Mouse (Mus musculus): ENCODE measurements at regions not wholly inside any gene's neighbourhood (a gene's known extent, or its start where the extent isn't known, plus 50 kb on each side); places are given as distances from the start of the nearest gene placed in this dataset.

DNA sequence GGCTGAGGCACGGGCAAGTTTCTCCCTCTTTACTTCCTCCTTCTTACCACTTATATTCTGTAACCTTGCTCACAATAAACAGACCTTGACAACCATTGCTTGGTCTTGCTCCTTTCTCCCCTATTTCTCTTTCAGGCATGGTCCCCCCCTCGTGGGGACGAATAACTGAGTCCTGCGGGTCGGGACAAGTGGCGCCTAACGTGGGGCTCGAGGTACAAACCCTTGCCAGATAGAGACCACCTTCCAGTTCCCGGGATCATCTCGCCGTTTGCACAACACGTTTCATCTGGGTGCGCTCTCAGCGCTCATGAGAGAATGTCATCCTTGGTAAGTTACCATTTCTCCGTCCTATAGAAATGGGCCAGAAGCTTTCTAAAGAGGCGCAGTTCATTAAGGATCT, 79.6 kb upstream of the Foxn3 start:
- no peak for DNase-seq

DNA sequence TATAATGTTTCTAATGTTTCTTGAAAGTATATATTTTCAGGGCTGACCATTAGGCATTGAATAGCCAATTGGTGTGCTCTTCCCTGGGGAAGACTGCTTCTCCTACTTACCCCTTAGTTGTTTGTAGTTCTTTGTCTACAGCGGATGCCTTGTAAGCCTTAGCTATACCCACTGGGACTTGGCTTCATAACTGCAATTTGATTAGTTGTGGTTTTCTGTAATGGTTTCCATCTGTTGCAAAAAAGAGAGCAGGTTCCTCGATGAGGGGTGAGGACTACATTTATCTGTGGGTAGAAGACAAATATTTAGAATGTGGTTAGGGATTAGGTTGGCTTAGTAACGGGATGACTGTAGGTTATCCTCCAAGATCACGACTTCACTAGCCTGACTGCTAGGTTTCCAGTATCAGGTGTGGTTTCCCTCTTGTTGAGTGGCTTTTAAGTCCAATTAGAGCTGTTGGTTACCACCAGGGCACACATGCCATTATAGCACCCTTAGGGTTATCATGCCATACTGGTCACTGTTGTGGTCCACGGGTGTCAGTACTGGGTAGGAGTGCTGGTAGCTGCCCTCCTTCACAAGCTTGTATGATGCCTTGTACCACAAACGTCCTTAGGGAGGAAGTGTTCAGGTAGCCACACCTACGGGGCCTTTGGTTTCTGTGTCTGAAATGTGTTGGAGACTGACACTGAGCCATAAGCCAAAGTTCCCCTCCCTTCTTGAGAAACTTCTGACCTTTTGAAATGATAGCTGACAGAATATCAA, 78.9 kb upstream of the Foxn3 start:
- no peak for DNase-seq

DNA sequence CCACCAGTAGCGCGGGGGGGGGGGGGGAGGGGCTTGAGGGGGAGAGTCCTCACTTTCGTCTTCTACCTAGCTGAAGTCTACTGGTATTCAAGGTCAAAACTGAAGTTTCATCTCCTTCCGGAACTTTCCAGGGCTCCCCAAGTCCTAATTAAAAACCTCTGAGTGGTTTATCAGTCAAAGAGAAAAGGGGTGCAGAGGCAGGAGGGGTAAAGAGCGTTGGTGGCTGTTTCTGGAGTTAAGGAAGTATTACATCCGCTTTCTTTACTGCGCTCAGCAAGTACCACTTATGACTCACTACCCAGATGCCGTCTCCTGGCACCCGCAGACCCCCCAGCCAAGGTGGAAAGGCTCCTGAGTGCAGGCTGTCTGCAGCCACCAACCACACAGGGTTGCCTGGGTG, 77.9 kb upstream of the Foxn3 start:
- peak; percentile 32 for DNase-seq

DNA sequence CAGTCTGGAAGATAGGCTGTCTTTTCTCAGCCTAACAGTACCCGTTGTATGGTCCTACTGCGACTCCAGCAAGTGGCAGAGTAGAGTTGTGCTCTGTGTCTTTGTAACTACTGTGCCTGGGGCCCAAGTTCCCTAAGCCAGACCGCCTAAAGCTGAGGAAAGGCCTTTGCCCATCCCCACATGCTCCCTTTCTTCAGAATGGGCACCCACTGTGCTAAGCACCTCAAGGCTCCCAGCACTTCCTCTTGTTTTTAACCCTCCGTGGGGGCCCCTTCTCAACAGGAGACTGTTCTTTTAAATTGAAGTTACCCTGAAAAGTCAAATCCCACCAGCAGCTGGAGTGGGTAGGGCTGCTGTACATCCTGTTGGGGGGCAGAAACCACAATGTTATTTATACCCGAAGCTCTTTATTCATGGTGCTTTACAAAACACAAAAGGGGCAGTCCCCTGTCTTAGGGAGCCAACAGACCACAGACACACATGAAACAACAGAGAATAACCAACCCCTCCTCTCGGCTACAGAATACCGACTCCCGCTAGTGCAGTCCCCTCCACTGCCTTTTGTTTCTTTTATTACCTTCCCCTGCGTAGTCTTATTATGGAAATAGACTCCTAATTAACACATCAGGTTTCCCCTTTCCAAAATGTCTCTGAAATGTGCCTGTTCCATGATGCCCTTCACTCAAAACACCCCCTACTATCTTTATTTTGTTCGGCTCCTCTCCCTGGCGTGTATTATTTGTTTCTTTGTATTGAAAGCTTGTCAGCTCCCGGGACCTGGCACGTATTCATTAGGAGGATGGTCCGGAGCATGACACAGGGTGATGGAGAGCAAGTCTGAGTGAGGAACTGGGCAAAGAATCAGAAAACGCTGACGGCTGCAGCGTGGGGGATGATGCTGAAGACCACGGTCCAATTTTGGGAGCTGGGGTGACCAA, 77.1 kb upstream of the Foxn3 start:
- no peak for DNase-seq

DNA sequence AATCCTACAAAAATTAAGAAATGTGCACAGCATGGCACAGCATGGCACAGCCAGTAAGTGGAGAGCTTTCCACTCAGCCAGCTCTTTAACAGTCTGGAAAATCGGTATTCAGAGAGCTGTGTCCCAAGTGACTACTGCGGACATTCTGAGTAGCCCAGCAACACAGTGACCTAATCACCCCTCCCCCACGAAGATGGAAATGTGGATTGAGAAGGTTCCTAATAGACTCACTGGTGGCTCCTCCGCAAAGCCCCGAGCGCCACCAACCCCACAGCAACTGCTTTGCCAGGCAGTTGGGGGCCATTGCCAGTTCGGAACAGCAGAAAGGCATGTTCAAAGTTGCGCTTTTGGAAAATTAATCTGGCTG, 76.4 kb upstream of the Foxn3 start:
- DNase-seq = no peak

DNA sequence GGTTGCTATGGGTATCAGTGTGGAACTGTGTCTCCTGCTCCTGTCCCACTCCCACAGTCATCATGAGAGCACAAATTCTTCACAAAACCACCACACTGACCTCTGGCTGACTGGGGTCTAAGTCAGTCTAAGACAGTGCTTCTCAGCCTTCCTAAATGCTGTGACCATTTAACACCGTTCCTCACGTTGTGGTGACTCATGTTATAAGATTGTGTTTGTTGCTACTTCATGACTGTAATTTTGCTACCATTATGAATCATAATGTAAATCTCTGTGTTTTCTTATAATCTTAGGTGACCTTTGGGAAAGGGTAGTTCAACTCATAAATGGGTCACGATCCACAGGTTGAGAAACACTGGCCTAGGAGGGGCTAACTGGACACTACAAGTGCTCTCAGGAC, 75.7 kb upstream of the Foxn3 start:
- DNase-seq = no peak

DNA sequence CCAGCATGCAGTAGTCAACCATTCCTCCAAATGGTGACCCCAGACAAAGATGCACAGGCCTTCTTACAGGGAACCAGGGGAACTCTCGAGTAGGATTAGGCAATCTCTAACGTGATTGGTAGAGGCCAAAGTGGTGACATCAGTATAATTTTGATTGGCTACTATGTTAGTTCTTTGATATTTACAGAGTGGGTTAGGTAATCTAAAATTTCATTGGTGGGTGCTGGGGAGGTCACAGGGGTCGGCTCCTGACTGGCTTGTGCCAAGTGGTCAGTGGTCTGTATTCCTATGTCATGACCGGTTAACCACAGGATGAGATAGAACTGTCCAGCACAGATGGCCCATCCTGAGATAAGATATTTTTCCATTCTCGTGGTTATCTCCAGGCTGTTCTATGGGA, 74.6 kb upstream of the Foxn3 start:
- no peak for DNase-seq

DNA sequence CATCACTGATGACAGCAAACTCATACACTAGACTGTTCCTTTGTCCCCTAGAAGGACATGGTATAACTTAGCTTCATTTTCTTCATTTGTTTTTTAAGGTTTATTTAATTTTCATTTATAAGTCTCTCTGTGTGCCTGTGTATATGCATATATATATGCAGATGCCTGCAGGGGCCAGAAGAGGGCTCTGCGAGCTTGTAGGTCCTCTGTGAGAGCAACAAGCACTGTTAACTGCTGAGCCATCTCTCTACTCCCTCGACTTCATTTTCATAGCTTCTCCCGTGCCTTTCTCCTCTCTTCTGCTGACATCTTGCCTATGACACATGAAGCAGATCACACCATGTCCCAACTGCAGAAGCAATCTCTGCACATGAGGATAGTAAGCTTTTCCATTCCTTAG, 72.9 kb upstream of the Foxn3 start:
- no peak for DNase-seq

DNA sequence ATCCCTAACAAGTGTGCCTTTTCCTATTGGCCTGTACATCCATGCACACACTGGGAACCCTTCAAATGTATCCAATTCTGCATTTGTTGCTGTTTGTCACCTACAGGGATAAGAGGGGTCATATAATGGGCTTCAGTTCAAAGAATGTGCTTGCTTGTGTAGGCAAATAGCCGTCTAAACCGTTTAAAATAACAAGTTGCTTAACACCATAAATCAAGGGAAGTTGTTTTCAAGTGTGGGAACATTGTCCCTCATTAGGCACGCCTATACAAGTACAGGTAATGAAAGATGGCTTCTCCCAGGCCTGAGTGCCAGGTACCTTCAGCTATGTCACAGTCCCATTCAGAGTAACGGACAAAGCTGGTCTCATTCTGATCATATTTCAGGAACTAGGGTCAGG, 72.0 kb upstream of the Foxn3 start:
- DNase-seq = no peak

DNA sequence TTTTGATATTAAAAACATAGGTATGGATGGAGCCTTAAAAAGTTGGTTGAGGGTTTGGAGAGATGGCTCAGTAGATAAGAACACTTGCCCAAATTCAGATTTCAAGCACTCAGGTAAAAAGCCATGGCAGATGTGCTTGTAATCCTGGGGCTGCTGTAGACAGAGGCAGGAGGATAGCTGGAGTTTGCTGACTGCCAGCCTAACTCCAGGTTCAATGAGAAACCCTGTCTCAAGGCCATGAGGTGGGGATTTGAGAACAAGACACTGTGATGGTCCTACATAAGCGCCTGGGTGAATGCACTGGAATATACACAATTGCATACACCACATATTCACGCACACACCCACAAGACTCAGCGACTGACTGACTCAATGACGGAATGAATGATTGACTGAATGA, 71.3 kb upstream of the Foxn3 start:
- no peak for DNase-seq

DNA sequence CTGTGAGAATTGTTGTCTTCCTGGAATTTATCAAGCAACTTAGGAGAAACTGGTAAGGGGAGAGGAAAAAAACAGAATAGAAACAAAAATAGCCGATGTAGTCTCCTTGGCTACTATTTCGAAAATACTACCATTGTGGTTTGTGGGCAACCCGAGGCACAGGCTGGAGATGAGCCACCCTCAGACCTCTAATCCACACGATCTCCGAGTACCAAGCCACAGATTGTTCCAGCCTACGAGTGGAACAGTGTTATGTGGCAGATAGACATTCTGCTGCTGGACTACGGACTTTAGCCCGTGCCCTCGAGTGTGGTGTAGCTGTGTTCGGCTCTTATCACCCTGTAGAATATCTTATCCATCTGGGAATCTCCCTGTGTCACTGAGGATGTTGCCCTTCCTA, 70.3 kb upstream of the Foxn3 start:
- no peak for DNase-seq

DNA sequence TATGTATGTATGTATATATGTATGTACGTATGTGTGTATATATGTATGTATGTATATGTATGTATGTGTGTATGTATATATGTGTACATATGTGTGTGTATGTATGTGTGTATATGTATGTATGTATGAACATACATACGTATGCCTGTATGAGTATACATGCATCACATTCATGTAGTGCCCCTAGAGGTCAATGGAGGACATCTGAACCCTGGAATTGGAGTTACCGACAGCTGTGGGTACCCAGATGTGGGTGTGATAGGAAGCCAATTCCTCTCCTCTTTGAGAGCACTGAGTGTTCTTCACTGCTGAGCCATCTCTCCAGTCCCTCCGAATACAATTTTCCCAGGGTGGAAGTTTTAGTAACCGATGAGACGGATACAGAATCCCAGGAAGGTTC, 69.6 kb upstream of the Foxn3 start:
- no peak for DNase-seq

DNA sequence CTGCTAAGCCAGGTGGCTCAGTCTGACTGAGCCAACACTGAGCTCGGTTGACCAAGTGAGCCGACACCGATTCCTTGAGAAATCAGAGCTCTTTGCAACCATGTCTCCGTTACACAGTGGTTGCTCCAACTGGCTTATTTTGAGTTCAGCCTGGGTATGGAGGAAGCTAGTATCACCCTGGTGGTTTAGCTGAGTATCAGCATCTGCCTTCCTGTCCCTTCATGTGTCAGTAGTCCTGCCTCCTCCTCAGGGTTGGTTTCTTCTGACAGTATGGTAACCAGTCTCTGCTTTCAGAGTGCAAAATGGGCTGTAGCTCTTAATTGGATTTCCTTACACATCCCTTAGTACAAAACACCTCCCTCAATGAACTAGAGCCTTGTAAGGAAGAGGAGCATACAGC, 66.2 kb upstream of the Foxn3 start:
- DNase-seq = no peak

DNA sequence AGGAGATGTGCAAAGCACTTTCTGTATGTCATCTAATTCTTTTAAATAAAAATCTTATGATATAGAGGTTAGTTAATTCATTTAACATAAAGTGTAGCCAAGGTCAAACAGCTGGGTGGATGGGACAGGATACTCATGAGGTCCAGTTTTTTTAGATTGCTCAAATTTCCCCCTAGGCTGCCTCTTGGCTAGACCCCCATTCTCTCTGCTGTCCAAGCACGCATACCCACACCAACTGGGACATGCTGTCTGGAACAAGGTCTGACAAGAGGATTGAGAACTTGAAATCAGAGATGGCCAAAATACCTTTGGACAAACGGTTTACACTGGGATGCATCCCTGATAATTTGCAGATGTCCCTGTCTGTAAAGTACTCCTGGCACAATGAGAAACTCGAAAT, 65.0 kb upstream of the Foxn3 start:
- no peak for DNase-seq

DNA sequence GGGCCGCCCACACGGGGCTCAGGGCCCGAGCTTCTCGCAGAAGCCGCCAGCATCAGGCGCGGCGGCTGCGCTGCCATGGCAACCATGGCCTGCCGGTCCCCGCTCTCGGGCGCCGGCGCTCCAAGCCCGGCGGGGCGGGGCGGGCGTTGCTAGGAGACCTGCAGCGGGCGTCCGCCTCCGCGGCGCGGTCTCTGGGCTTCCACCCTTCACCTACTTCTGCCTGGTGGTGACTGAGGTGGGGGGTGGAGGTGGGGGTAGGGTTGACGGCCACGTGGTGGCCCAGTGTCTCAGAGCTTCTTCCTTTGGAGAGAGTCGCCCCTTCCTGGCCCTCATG, 64.5 kb upstream of the Foxn3 start:
- peak; percentile 80 for DNase-seq

DNA sequence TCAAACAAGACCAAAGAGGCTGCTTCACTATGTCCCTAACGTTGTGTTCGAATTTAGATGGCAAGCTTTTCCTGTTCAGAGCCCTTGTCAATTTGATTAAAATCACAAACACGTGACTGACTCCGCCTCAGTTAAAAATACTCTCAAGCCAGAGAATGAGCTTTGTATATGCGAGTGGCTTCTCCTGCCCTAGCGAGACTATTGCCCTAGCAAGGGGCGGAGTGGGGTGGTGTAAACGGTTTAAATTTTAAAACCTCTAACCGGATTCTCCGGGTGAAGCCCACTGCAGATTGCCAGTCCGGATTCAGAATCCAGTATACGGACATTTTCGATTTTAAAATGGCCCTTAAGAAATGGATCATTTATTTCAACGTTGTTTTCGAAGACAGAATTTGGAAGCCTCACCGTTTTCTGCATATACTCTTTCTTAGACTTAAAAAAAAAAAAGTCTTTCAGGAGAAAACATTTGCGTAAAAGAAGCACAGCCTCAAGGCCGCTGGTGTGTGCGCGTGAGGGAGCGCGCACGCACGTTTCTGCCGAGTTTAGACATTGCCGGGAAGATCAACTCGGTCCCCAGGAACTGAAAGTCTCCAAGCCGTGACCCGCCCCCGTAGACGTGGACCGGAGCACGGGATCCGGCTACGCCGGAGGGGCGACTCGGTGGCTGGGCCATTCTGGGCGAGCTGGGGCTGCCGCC, 64.0 kb upstream of the Foxn3 start:
- no peak for DNase-seq

DNA sequence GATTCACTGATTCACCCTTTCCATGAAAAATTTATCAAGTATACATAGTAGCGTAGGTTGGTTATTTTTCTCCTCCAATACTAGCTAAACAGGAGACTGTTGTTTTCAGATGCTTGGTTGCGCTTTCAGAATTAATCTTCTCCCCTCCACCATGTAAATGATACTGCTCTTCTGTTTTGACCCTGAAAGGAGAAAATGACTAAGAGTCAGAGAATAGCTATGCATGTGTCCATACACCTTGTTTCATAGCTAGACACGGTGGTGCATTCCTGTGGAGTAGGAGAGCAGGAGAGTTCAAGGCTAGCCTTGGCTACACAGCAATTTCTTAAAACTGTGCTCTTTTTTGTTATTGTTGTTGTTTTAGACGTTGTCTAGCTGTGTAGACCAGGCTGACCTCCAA, 62.8 kb upstream of the Foxn3 start:
- no peak for DNase-seq

DNA sequence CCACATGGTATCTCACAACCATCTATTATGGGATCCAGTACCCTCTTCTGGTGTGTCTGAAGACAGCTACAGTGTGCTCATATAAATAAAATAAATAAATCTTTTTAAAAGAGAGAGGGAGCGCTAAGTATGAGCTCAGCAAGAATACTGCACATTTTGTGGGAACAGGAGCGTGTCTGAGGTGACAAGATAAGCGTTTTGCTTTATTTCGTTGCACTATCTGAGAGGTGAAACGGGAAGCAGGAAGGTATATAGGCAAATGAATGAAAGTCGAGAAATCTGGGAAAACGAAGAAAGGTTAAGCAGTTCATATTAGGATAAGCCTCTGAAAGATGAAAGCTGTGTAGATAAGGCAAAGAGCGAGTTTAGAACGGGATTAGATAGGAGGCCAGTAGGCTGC, 61.7 kb upstream of the Foxn3 start:
- no peak for DNase-seq

DNA sequence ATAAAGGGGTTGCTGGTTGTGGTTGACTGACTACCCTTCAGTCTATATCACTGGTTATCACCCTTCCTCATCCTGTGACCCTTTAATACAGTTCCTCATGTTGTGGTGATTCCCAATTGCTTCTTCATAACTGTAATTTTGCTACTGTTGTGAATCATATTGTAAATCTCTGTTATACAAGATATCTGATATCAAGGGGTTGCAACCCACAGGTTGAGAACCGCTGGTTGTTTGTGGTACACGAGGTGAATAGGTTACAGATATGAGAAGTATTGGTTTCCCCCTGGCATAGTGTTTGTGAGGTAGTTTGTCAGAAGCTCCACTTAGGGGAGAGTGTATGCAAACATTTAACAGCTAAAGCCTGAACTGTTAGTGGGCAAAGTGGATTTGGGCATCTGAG, 58.9 kb upstream of the Foxn3 start:
- no peak for DNase-seq

DNA sequence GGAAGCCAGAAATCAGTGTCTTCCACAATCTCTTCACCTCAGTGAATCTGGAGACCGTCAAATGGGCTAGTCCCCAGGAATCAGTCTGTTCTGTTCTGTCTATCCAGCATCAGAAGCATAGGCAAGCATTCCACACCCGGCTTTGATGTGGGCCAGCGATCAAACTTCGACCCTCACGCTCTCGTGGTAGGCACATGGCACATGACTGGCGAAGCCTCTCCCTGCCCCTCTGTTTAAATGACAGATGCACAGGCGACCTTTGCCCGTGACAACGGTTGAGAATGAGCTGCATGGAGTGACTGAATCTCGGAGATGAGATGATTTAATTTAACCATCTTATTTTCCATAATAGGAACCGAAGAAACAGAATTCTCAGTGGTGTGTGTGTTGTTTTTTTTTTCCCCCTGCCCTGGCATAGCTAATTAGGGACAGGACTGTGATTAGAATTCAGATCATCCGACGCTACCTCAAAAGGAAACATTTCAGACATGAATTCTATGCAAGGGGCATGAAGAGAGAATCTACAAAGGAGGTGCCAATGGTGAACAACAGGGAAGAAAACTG, 53.9 kb upstream of the Foxn3 start:
- no peak for DNase-seq

DNA sequence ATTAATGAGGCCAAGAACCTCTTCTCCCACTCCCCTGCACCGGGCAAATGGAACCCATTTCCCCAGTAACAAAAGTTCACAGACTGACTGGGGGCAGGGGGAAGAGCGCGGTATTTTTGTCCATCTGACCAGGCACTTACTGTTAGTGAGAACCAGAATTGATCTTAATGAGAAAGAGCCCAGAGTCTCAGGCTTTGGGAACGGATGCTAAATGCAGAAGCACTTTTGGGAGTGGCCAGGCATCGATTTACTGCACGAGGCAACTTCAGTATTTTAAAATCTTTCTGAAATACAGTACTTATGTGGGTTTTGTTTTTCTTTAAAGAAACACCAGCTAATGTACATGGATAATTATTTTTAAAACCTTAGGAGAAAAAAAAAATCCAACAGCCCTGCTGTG, 51.0 kb upstream of the Foxn3 start:
- DNase-seq = no peak

All from liver (tissue).